Mouse (Mus musculus) thymus, adult 2 months (tissue): ENCODE results near the gene Msh3. TPM values are rescaled to one million over a fixed set of nuclear protein-coding genes. Genes with fewer than 3 reads are reported as not detected.

ENCODE experiments used
- DNase-seq: peaks from one replicate; pipeline ENCODE4 v3.0.0; 2021
- H3K27ac ChIP-seq: fragments of 200-500 bp; 2 replicates; pipeline ENCODE4 v1.5.1; 2012; ENCODE audit warnings: low read length, control low read depth; ENCODE audit not compliant: control insufficient read depth, insufficient read depth
- H3K27me3 ChIP-seq: fragments of 200-500 bp; 2 replicates; pipeline ENCODE4 v1.6.1; 2012; ENCODE audit warnings: mild to moderate bottlenecking, low read length, moderate library complexity, mixed read lengths; ENCODE audit not compliant: control insufficient read depth, insufficient read depth
- H3K36me3 ChIP-seq: fragments of 200-500 bp; 2 replicates; pipeline ENCODE4 v1.6.1; 2012; ENCODE audit warnings: mild to moderate bottlenecking, low read length, moderate library complexity; ENCODE audit not compliant: control insufficient read depth, insufficient read depth
- H3K4me1 ChIP-seq: fragments of 200-500 bp; replicated peaks from 2 replicates; pipeline ENCODE4 v1.6.1; 2012; ENCODE audit warnings: low read length; ENCODE audit not compliant: control insufficient read depth, insufficient read depth
- H3K4me3 ChIP-seq: fragments of 200-500 bp; 2 replicates; pipeline ENCODE4 v1.5.1; 2012; ENCODE audit warnings: mild to moderate bottlenecking, low read length, control low read depth, moderate library complexity; ENCODE audit not compliant: control insufficient read depth, insufficient read depth
- CTCF ChIP-seq: fragments of 200-500 bp; IDR thresholded peaks from 2 replicates; pipeline ENCODE4 v1.5.1; 2012; ENCODE audit warnings: mild to moderate bottlenecking, control low read depth, low read length, moderate library complexity, borderline replicate concordance; ENCODE audit not compliant: control insufficient read depth, poor library complexity, insufficient read depth; ENCODE audit errors: extremely low read depth
- POLR2A ChIP-seq: fragments of 200-500 bp; IDR thresholded peaks from 2 replicates; pipeline ENCODE4 v1.6.1; 2012; ENCODE audit warnings: mild to moderate bottlenecking, low read length, control low read depth, moderate library complexity; ENCODE audit not compliant: control insufficient read depth, poor library complexity, insufficient read depth; ENCODE audit errors: extremely low read depth
- WGBS: fragments of 180-500 bp; shearing (Covaris S2); methylation state at CpG from one replicate; pipeline ENCODE4 v1.1.7; 2018; 5-methylcytosine and 5-hydroxymethylcytosine counted together
- polyA plus RNA-seq: library from polyadenylated mRNA; depleted of rRNA; stranded (reverse); fragments of >200 nt; gene quantifications from 2 replicates; pipeline ENCODE4 v1.2.3, GENCODE M21; 2012

The Msh3 gene
- polyA plus RNA-seq, 1 experiment = 8.4 TPM

DNA sequence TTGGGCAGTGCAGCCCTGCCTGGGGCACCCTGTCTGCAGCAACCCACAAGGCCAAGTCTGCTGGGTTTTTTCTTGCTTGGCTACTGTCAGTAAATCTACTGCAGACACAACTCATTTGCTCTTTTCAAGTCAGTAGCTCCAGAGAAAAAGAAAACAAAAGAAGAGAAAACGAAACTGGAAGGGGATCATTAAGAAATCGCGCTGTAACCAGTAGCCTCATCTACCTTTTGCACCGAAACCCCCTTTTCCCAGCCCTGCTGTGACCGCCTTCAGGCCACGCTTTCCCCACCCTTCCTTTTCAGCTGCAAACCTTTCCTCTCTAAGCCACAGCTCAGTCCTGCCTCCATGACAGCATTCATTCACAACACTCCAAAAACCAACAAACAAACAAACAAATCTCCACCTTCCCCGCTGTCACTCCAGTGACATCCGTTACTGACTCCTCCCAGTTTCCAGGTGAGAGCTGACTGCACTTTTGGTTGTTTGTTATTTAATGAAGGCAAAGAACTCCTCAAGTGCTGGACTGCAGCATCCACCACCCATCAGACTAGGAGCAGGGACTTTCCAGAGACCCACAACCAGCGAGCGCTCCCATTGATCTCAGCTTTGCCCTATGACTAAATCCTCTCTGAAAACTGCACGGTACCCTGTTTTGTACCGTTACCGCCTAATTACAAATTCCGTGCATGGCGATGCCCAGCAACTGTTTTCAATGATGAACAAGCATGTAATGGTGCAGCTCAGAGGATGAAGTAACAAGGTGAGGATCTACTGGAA, 22.5 kb downstream of the Msh3 start:
- no peaks in the 10 kb centered on the region for H3K4me1 ChIP-seq
- DNase-seq = no peak
- no peak overlapping the region for H3K4me3 ChIP-seq
- 87% methylated on average over 15 of the region's 15 CpGs for WGBS
- no peaks in the 10 kb centered on the region for H3K36me3 ChIP-seq
- TF ChIP-seq CTCF (no peak), POLR2A (no peak)
- H3K27ac ChIP-seq = no peak overlapping the region
- H3K27me3 ChIP-seq = no peaks in the 10 kb centered on the region

DNA sequence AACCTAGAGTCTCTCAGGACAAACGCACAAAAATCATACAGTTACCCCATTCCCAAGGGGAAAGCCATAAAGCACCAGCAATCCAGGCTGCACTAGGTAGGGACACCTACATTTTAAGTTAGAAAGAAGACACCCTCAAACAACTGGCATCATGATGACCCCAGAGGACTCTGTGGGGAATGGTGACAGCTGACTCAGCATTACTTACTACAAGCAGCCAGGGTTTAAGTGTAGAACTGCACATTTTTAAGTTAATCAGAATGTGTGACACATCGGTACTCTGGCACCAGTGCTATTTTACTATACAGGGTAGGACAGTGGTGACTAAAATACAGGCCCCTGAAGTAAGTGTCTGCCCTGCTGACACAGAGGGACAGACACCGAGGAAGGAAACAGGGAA, 24.2 kb downstream of the Msh3 start:
- Histone ChIP-seq H3K27ac (no peak overlapping the region), H3K27me3 (no peaks in the 10 kb centered on the region), H3K36me3 (no peaks in the 10 kb centered on the region), H3K4me3 (no peak overlapping the region), H3K4me1 (no peaks in the 10 kb centered on the region)
- over 99% methylated on average over 3 of the region's 3 CpGs for WGBS
- DNase-seq = no peak
- TF ChIP-seq CTCF = no peak

DNA sequence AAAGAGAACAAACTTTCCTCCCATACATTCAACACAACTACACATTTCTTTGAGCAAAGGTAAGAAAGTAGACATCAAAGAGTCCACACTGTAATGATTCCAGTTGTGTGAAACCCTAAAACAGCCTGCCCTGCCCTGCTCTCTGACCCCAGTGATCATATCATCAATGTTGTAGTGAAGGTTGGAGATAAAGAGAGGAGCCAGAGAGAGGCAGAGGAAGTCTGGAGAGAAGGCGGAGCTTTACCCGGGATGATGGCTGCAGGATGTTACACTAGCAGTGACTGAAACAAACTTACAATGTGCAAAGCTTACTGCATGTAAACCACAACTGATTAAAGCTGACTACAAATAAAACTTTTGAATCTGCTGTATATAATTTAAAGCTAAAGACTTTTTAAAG, 26.8 kb downstream of the Msh3 start:
- Histone ChIP-seq H3K36me3 (0 out of 2 replicates have a peak, but pooled peaks cover 3% of the 10 kb centered on the region), H3K27ac (no peak overlapping the region), H3K4me3 (no peak overlapping the region), H3K4me1 (no peaks in the 10 kb centered on the region), H3K27me3 (no peaks in the 10 kb centered on the region)
- DNase-seq = no peak
- 69% methylated on average over 2 of the region's 2 CpGs for WGBS
- no peak for TF ChIP-seq POLR2A

DNA sequence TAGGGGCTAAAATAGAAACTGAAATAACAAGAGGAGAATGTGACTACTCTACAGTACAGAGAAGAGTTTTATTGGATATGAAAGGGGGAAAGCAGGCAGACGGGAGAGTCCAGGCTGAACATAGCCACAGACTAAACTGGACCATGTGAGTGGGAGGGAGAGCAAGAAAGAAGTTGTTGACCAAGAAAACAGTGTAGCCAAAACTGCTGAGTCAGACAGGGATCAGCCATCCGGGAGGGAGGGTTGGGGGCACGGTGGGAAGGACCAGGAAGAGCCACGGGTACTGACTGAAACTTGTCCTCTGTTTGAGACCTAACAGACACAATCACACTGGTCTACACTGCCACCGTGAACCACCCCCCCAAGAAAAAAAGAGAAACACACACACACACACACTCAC, 28.8 kb downstream of the Msh3 start:
- TF ChIP-seq POLR2A (no peak), CTCF (no peak)
- DNase-seq = no peak
- WGBS = 77% methylated on average over 5 of the region's 5 CpGs
- 0 out of 2 replicates have a peak, but pooled peaks cover 3% of the 10 kb centered on the region for H3K36me3 ChIP-seq
- no peak overlapping the region for H3K27ac ChIP-seq
- no peaks in the 10 kb centered on the region for H3K27me3 ChIP-seq
- no peaks in the 10 kb centered on the region for H3K4me1 ChIP-seq
- no peak overlapping the region for H3K4me3 ChIP-seq

DNA sequence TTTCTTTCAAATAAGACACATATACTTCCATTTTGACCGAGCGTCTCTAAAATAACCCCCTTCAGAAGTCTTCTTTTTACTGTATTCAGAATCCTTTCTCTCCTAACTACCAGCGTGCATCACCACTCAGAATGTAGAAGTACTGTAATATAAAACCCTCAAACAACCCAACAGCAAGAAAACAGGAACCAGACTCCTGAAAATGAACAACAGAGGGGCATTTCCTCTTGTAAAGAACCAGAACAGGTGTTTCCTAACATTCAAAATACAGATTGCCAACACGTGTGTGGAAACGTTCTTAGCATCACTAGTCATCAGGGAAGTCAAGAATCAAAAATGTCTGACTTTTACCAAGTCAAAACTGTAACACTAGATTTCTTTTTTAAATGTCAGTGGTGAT, 34.0 kb downstream of the Msh3 start:
- no peaks in the 10 kb centered on the region for H3K27me3 ChIP-seq
- no peak for DNase-seq
- WGBS = 40% methylated on average over 5 of the region's 5 CpGs

DNA sequence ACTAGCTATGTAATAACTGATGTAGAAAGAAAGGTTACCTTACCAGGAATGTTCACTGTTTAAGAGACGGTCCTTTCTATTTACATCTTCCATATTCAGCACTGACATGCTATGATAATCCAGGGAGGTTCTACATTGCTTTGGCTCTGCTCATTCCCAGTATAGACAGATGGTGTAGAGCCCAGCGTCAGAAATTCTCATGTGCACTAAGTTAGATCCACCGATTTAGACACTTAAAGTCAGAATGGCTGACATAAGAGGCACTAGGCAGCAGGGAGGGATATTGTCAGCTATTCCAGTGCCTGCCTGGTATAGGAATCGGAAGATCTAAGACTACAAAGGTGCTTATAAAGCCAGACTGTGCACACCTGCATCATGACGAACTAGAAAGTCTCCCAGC, 40.2 kb downstream of the Msh3 start:
- Histone ChIP-seq H3K36me3 (no peaks in the 10 kb centered on the region), H3K27me3 (no peaks in the 10 kb centered on the region), H3K4me1 (no peaks in the 10 kb centered on the region), H3K4me3 (no peak overlapping the region), H3K27ac (no peak overlapping the region)
- 87% methylated on average over 5 of the region's 5 CpGs for WGBS
- DNase-seq = no peak
- TF ChIP-seq CTCF (no peak), POLR2A (no peak)

More for the DNA sequence above, 34.0 kb downstream of the Msh3 start:
- Histone ChIP-seq H3K4me3 (no peak overlapping the region), H3K4me1 (peaks cover 2% of the 10 kb centered on the region; the same call in 1 of the 2 replicates), H3K36me3 (0 out of 2 replicates have a peak, but pooled peaks cover 3% of the 10 kb centered on the region), H3K27ac (peak overlapping the region; percentile 58; the same call in 1 of the 2 replicates)
- TF ChIP-seq POLR2A = no peak
- TF ChIP-seq CTCF = no peak

DNA sequence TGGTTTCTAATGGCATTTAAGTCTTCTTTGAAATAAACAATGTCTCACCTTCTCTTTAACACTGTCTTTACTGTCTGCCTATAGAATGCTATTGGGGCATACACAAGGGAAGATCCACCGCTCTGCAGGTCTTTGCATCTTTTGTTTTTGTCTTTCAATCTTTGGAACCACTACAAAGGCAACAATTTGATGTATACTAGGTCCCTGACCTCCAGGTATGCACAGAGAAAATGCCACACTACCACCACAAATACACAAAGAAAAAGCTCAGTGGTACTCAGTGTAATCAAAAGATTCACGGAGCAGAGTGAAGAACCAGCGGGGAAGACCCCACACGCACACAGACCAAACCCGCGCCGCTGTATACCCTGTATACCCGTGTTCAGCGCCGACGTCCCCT, 49.1 kb downstream of the Msh3 start, which contains the start of gene Gm20379:
TSS of gene Gm20379 (plus strand) at position 301 of the 400 bp plus-strand sequence.
- no peak for DNase-seq
- Histone ChIP-seq H3K27ac (no peak within 1 kb of the TSS), H3K27me3 (no peaks in the 10 kb centered on the region), H3K4me1 (no peaks in the 10 kb centered on the region), H3K36me3 (peaks cover 17% of the 10 kb centered on the region), H3K4me3 (no peak within 1 kb of the TSS)
- 99% methylated on average over 11 of the region's 11 CpGs for WGBS
- no peak for TF ChIP-seq CTCF
- TF ChIP-seq POLR2A = no peak
